Mouse (Mus musculus) hindbrain, postnatal 0 days (tissue): ENCODE data around the gene Gm20388. TPM values are rescaled to one million over a fixed set of nuclear protein-coding genes. Genes with fewer than 3 reads are reported as not detected.

Experiments used
- ATAC-seq: fragments of 200-750 bp; cut with Nextera tagmentation; 2 replicates; pipeline ENCODE4 v1.8.0; 2017; ENCODE audit warnings: mild to moderate bottlenecking, moderate TSS enrichment, moderate library complexity
- DNase-seq: peaks from one replicate; pipeline ENCODE4 v3.0.0-alpha.2; 2015; ENCODE audit warnings: low spot score
- H3K27ac ChIP-seq: fragments of 300-500 bp; sonication (generic); 2 replicates; pipeline ENCODE4 v1.5.1; 2014; ENCODE audit warnings: mild to moderate bottlenecking
- H3K27me3 ChIP-seq: fragments of 300-500 bp; sonication (generic); 2 replicates; pipeline ENCODE4 v1.6.1; 2014; ENCODE audit warnings: low read length, mixed read lengths; ENCODE audit not compliant: insufficient read depth
- H3K36me3 ChIP-seq: fragments of 300-500 bp; sonication (generic); 2 replicates; pipeline ENCODE4 v1.6.1; 2014; ENCODE audit warnings: low read length, mixed read lengths; ENCODE audit not compliant: insufficient read depth
- H3K4me1 ChIP-seq: fragments of 300-500 bp; sonication (generic); 2 replicates; pipeline ENCODE4 v1.6.1; 2014; ENCODE audit warnings: antibody characterized with exemption, low read length, mixed read lengths; ENCODE audit not compliant: insufficient read depth
- H3K4me2 ChIP-seq: fragments of 300-500 bp; sonication (generic); 2 replicates; pipeline ENCODE4 v1.6.1; 2014; ENCODE audit warnings: low read depth, mild to moderate bottlenecking, low read length, moderate library complexity, mixed read lengths
- H3K4me3 ChIP-seq: fragments of 300-500 bp; sonication (generic); 2 replicates; pipeline ENCODE4 v1.5.1; 2014; ENCODE audit warnings: low read length
- H3K9ac ChIP-seq: fragments of 300-500 bp; sonication (generic); replicated peaks from 2 replicates; pipeline ENCODE4 v1.6.1; 2014; ENCODE audit warnings: mild to moderate bottlenecking, low read length, moderate library complexity, mixed read lengths
- H3K9me3 ChIP-seq: fragments of 300-500 bp; sonication (generic); 2 replicates; pipeline ENCODE4 v1.6.1; 2016; ENCODE audit warnings: low read length, mixed read lengths
- CTCF ChIP-seq: IDR thresholded peaks from 2 replicates; pipeline ENCODE4 v1.5.1; 2016; ENCODE audit warnings: antibody characterized with exemption, control low read depth, low read depth
- WGBS: fragments of 180-500 bp; shearing (Covaris S2); extraction: QIAGEN DNeasy Blood & Tissue Kit; methylation state at CpG from one replicate; pipeline ENCODE4 v1.1.7; 2014; 5-methylcytosine and 5-hydroxymethylcytosine counted together
- polyA plus RNA-seq: library from polyadenylated mRNA; unstranded; fragments of >200 nt; fragmentation: Nextera tagmentation; extraction: Ambion mirVana; gene quantifications from 2 replicates; pipeline ENCODE4 v1.2.1, GENCODE M21; 2015
- total RNA-seq: library from RNA; depleted of rRNA; stranded (reverse); fragments of >200 nt; gene quantifications from 2 replicates; pipeline ENCODE4 v1.2.3, GENCODE M21; 2014

Gene Gm20388
- total and polyA plus RNA-seq, 2 experiments from 2014 or later, result 71.3 TPM; not detected in 1

- Histone ChIP-seq H3K4me1 (peaks cover 52% of the 10 kb centered on the region), H3K36me3 (no peaks in the 10 kb centered on the region), H3K4me2 (no peak overlapping the region), H3K4me3 (no peak overlapping the region), H3K9ac (no peak overlapping the region), H3K27ac (peak overlapping the region; percentile 58; the same call in 1 of the 2 replicates), H3K9me3 (no peaks in the 10 kb centered on the region), H3K27me3 (no peaks in the 10 kb centered on the region)
- ATAC-seq, result 0 out of 2 replicates have a peak, but pooled peaks have one; percentile 8
- TF ChIP-seq CTCF, result no peak
- DNase-seq, result no peak
- 37% methylated on average over 17 of the region's 17 CpGs for WGBS
Observed at GRCm38 (mm10) chr8:120294982-120295870, 384.6 kb downstream of the Gm20388 start.

- 34% methylated on average over 5 of the region's 5 CpGs for WGBS
Observed at GRCm38 (mm10) chr8:120297000-120297399, 386.4 kb downstream of the Gm20388 start.

GRCm38 (mm10) chr8:120298601-120299532, 388.2 kb downstream of the Gm20388 start:
- H3K4me3 ChIP-seq, result no peak overlapping the region
- DNase-seq, result peak; percentile 72
- no peak overlapping the region for H3K4me2 ChIP-seq
- peak; percentile 30 for ATAC-seq
- no peaks in the 10 kb centered on the region for H3K27me3 ChIP-seq
- WGBS, result 31% methylated on average over 22 of the region's 22 CpGs
- 0 out of 2 replicates have a peak overlapping the region, but pooled peaks have one; percentile 13 for H3K9ac ChIP-seq
- H3K27ac ChIP-seq, result peak overlapping the region; percentile 28
- H3K9me3 ChIP-seq, result no peaks in the 10 kb centered on the region
- TF ChIP-seq CTCF, result no peak
- peaks cover 39% of the 10 kb centered on the region for H3K4me1 ChIP-seq
- H3K36me3 ChIP-seq, result no peaks in the 10 kb centered on the region

More at GRCm38 (mm10) chr8:120297000-120297399, 386.4 kb downstream of the Gm20388 start:
- H3K27me3 ChIP-seq, result no peaks in the 10 kb centered on the region
- ATAC-seq (no peak), DNase-seq (no peak)
- no peaks in the 10 kb centered on the region for H3K36me3 ChIP-seq
- H3K4me2 ChIP-seq, result no peak overlapping the region
- no peak overlapping the region for H3K27ac ChIP-seq
- H3K9me3 ChIP-seq, result no peaks in the 10 kb centered on the region
- peaks cover 48% of the 10 kb centered on the region for H3K4me1 ChIP-seq
- no peak overlapping the region for H3K9ac ChIP-seq
- H3K4me3 ChIP-seq, result no peak overlapping the region
- no peak for TF ChIP-seq CTCF

- peak; percentile 97 for TF ChIP-seq CTCF
- peak; percentile 71 for ATAC-seq
- H3K4me1 ChIP-seq, result peaks cover 28% of the 10 kb centered on the region
- DNase-seq, result peak; percentile 81
- H3K9me3 ChIP-seq, result no peaks in the 10 kb centered on the region
- no peaks in the 10 kb centered on the region for H3K27me3 ChIP-seq
- 0 out of 2 replicates have a peak overlapping the region, but pooled peaks have one; percentile 12 for H3K4me2 ChIP-seq
- no peak overlapping the region for H3K4me3 ChIP-seq
- 4% methylated on average over 13 of the region's 13 CpGs for WGBS
- no peak overlapping the region for H3K9ac ChIP-seq
- H3K36me3 ChIP-seq, result no peaks in the 10 kb centered on the region
- peak overlapping the region; percentile 54 for H3K27ac ChIP-seq
Observed at GRCm38 (mm10) chr8:120300601-120301141, 390.0 kb downstream of the Gm20388 start.

- Histone ChIP-seq H3K27me3 (no peaks in the 10 kb centered on the region), H3K9ac (no peak overlapping the region)
- DNase-seq, result peak; percentile 46
Observed at GRCm38 (mm10) chr8:120302941-120303675, 392.5 kb downstream of the Gm20388 start.

More at GRCm38 (mm10) chr8:120302941-120303675, 392.5 kb downstream of the Gm20388 start:
- no peak overlapping the region for H3K4me3 ChIP-seq
- H3K4me2 ChIP-seq, result no peak overlapping the region
- H3K36me3 ChIP-seq, result no peaks in the 10 kb centered on the region
- ATAC-seq, result no peak
- WGBS, result 54% methylated on average over 11 of the region's 11 CpGs
- no peaks in the 10 kb centered on the region for H3K9me3 ChIP-seq
- H3K27ac ChIP-seq, result peak overlapping the region; percentile 75
- H3K4me1 ChIP-seq, result peaks cover 35% of the 10 kb centered on the region
- TF ChIP-seq CTCF, result no peak
